Mouse (Mus musculus) T-helper 17 cell (primary cell): ENCODE results near the gene Pigyl.
"Not testable (repeated sequence)": the region's sequence is repeated elsewhere in the genome, so short reads cannot be mapped to it uniquely, and the experiment has no call there.

Experiments used
- in situ Hi-C, 2 experiments: fragments of 300-600 bp; cut with MboI, MseI; formaldehyde crosslinking; loops; 1 replicate in 1 of 2; 2 replicates in 1 of 2; pipeline ENCODE4 v1.15.1; 2025; ENCODE audit warnings: high pct_unique_total_duplicates in 2 of 2

Pigyl gene

GRCm38 (mm10) chr9:22138480-22138879 lies 18.2 kb upstream of the Pigyl start:
- in situ Hi-C loops, result no loop called here

GRCm38 (mm10) chr9:22139746-22140145 lies 16.9 kb upstream of the Pigyl start:
- in situ Hi-C loops, result no loop called here

DNA sequence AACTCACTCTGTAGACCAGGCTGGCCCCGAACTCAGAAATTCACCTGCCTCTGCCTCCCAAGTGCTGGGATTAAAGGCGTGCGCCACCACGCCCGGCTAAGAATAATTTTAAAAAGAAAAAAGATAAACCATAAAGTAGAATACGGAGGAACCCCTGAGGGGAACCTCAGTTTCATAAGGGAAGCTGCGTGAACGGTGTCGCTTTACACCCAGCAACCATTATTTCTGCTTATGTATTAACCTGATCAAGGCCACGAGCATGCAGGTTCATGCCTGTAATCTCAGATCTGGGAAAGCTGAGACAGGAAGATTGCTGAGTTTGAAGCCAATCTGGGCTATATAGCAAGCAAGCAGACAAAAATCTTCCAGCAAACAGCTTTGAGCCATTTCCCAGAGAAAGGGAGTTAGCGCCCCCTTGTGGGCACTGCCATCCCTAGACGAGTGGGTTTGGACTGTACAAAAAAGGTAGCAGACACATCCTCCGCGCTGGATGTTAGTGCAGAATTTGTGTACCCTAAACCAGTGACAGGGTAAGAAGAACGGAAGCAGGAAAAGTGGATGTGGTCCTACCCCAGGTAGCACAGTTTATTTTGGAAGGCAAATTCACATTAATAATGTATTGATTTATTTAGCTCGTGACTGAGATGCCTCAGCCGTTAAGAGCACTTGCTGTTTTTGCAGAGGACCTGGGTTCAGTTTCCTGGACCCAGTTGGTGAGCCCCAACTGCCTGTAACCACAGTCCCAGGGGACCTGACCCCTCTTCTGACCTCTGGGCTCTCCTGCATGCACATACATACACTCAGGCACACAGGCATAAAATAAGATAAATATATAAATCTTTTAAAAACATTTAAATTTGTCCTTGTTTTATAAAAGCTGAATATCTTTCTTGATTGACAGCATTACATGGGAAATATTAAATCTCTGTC lies 13.3 kb upstream of the Pigyl start:
- in situ Hi-C loops, result no loop called here

DNA sequence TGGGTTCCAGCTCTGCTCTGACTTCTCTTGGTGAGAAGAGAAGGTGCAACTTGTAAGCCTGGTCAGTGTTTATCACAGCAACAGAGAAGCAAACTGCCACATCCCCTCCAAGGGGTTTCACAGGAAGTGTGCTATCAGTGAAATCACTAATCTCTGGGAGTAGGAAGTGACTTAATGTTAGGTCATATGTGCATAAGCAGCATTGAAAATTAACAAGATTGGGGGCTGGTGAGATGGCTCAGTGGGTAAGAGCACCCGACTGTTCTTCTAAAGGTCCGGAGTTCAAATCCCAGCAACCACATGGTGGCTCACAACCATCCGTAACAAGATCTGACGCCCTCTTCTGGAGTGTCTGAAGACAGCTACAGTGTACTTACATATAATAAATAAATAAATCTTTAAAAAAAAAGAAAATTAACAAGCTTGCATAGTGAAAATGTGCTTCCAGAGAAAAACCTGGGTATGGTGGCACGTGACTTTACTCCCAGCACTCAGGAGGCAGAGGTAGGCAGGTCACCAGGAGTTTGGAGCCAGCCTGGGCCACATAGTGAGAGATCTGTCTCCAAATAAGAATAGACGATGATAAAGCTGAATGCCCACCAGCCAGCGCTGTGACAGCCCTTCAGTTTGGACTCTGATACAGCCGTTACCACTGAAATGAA lies 12.2 kb upstream of the Pigyl start:
- in situ Hi-C loops, result no loop called here

GRCm38 (mm10) chr9:22149426-22150248 lies 7.0 kb upstream of the Pigyl start:
- in situ Hi-C loops, result loop anchor here (5.0 kb wide), 2 partner anchors 82 to 87 kb away; no protein-coding TSS in a partner anchor

- in situ Hi-C loops, result not testable (repeated sequence)
Observed at GRCm38 (mm10) chr9:22150249-22150693, 6.4 kb upstream of the Pigyl start.

- in situ Hi-C loops, result no loop called here
Observed at GRCm38 (mm10) chr9:22150946-22151345, 5.7 kb upstream of the Pigyl start.

GRCm38 (mm10) chr9:22153810-22154209 lies 2.8 kb upstream of the Pigyl start:
- in situ Hi-C loops, result no loop called here

DNA sequence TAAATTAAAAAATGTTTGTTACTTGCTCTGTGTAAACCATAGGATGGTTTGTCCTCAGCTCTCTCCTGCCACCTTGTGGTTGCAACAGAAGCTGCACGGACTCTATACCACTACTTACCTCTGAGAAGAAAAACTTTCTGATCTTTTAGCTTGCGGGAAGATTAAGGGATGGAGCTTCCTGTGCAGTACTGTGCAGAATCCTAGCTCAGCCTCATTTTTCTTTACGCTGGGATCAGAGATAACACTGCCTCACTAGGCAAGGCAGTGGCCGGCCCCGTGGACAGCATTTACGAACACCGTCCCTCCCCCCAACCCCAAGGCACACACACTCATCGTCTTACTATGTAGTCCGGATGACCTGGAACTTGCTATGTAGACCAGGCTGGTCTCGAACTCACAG lies 1.0 kb upstream of the Pigyl start:
- in situ Hi-C loops, result loop anchor here (5.0 kb wide), 2 partner anchors 62 to 303 kb away; partner anchors contain the start of gene Dock6 (in 1 of the 2)

DNA sequence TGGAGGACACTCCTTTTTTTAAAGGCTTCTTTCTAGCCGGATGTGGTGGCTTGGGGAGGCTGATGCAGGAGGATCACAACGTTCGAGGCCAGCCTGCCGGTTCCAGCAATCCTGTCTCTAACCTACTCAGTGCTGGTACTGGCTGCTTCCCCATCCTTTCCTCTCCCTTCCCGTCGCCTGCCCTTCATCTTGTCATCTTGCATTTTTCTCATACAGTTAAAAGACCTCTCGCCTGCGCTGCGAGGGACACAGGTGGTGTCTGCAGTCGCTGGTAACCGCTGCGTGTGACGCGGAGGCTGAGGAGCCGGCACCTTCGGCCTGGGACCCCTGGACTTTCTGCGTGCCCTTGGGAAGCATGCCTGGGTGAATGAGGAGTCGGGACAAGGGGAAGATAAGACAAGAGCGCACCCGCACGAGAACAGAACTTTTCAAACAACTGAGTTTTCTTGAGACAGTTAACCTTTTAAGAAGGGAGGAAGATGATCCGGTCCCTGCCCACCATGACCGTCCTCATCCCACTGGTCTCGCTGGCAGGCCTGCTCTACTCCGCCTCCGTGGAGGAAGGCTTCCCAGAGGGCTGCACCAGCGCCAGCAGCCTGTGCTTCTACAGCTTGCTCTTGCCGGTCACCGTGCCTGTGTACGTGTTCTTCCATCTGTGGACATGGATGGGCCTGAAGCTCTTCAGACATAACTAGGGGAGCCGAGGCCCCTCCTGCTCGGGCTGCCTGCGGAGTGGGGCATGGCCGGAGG lies 1.0 kb downstream of the Pigyl start:
- in situ Hi-C loops, result loop anchor here (5.0 kb wide), 2 partner anchors 60 to 305 kb away; partner anchors contain the start of gene Dock6 (in 1 of the 2)

DNA sequence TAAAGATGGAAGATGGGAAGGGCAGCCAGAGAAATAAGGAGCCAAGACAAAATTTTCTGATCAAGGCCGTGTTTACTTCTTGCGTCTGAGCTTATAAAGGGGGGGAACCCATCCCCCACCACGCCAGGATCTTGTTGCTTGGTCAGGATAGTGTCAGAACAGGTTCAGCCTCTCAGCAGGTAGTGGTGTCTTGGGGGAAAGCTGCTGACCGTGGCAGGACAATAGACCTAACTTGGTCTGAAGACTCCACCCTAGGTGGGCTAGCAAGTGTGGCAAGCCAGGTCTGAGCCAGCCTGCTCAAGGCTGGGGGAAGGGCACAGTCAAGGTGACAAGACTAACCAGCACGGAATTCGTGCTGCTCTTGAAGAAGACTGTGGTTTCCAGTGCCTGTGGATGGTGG lies 4.7 kb downstream of the Pigyl start:
- in situ Hi-C loops, result no loop called here

GRCm38 (mm10) chr9:22162305-22162704 lies 5.7 kb downstream of the Pigyl start:
- in situ Hi-C loops, result no loop called here

DNA sequence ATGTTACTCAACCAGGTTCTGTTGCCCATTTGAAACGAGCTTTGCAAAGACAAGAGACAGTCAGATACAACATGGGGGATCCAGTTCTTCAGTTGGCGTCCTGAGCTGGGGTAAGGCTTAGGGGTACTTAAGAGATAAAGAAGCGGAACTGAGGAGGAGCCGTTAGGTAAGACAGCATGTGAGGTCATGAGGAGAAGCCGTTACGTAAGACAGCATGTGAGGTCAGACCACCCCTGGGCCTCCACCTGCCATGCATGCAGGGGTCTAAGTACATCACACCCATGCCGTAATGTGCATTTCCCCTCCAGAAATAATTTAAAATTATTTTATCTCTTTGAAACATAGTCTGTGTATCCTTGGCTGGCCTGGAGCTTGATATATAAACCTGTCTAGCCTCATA lies 6.3 kb downstream of the Pigyl start:
- in situ Hi-C loops, result no loop called here

DNA sequence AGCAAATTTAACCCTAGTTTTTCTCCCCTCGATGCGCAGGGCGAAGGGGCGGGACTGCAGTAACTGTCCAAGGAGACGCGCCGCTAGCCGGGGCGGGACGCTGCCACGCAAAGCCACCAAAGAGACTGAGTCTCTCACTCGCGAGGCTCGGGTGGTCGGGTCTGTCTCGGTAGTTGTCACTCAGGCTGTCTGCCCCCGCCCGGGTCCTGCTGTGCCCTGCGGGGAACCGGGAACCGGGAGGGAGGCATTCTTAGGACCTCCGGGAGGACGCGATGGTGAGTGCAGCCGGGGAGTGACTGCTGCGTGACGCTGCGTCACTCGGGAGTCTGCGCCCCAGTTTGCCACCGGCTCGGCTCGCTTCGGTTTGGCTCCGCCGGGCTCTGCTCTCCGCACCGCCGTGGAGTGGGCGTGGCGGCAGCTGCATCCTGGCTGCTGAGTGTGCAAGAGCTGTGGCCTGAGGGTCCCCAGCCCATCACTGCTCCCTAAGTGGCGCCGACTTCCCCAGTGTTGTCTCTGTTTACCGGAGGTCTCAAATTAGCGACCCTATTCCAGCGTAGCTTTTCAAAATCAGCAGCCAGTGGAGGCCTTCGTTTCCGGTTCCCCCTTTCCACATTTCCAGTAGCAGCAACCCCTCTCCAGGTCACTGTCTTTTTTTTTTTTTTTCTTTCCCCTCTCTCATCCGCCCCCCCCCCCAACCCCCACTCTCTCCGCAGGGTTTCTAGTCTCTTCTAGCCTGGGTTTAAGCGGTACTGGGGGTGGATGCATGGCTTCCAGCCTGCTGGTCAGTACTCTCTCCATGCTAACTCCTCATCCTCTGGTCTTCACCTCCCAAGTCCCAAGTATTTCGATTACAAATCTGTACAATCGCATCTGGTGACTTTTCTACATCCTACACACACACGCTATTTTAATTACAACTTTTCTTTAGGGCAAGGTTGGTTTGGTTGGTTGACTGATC lies 8.3 kb downstream of the Pigyl start:
- in situ Hi-C loops, result no loop called here

DNA sequence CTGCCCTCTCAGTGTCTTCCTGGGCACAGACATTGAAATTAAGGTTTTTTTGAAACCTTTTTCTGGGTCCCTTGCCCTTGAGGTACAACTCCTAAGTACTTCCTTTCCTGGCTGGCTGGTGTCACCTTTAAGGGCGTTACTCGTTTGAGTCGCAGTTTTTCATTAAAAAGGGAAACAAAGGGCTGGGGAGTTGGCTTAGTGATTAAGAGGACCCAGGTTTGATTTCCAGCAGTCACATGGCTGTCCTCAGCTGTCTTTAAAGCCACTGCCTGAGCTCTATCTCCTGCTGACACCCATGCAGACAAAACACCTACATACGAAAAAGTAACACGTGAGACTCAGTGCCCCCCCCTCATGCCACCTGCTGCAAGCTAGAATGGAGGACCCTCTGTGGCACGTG lies 9.3 kb downstream of the Pigyl start:
- in situ Hi-C loops, result no loop called here

GRCm38 (mm10) chr9:22166686-22167085 lies 10.0 kb downstream of the Pigyl start:
- in situ Hi-C loops, result no loop called here

DNA sequence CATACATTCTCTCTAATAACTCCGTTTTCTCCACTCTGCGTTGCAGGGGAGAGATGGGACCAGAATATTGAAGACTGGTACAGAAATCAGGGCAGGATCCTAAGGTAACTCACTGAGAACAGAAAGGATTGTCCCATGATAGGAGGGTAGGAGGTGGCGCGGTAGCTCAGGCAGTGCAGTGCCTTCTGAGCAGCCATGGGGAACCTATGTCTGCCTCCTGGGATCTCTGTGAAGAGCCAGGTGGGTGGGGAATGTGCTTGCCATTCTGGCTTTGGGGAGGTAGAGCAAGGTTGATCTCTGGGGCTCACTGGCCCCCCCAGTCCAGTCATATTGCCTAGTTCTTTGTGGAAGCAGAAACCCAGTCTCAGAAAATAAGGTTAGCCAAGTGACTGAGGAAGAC lies 11.1 kb downstream of the Pigyl start:
- in situ Hi-C loops, result no loop called here

DNA sequence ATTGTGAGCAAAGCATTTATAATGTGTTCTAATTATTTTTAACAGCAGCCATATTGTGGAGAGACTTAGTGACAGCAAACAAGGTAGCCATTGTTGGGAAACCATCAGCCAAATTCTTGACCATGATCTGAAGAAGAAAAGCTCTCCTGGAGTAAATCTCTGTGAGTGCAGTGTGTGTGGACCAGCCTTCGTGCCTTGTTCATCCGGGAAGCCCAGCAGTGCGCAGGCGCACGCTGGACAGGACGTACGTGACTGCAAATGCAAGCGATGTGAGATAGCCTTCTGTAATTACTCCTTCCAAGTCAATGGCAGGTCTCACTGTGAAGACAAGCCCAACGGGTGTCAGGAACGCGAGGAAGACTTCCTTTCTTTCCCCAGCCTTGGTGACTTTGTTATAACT lies 12.7 kb downstream of the Pigyl start:
- in situ Hi-C loops, result no loop called here

DNA sequence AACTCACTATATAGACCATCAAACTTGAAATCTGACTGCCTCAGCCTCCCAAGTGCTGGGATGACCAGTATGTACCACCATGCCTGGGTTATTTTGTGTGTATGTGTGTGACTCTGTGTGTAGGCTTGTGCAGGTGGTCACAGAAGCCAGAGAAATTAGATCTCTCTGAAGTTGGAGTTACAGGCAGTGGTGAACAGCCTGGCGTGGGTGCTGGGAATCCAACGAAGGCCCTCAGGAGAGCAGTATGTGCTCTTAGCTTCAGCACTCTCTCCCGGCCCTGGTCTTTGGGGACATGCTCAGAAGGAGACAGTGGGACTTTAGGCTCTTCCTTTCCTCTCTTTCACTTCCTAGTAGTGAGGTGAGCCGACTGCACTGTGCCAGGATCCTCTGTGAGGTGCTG lies 15.7 kb downstream of the Pigyl start:
- in situ Hi-C loops, result loop anchor here in 1 of 2 experiments (5.0 kb wide), 1 partner anchor 45 kb away; no protein-coding TSS in a partner anchor
